Mouse (Mus musculus) heart, embryonic 14.5 days (tissue): ENCODE measurements around the gene Obp2b. TPM values are rescaled to one million over a fixed set of nuclear protein-coding genes. Genes with fewer than 3 reads are reported as not detected.
"Not testable (repeated sequence)": the region's sequence is repeated elsewhere in the genome, so short reads cannot be mapped to it uniquely, and the experiment has no call there.

ENCODE experiments used
- ATAC-seq: fragments of 200-750 bp; cut with Nextera tagmentation; 2 replicates; pipeline ENCODE4 v1.8.0; 2017; ENCODE audit warnings: low read depth, moderate TSS enrichment; ENCODE audit not compliant: insufficient number of reproducible peaks, insufficient read depth, low FRiP score
- H3K27ac ChIP-seq, 2 experiments: fragments of 200-500 bp in 1 of 2; fragments of 300-500 bp in 1 of 2; sonication (generic) in 1 of 2; replicated peaks in 1 of 2; 2 replicates each; pipeline ENCODE4 v1.5.1; 2012 to 2014; ENCODE audit warnings: low read depth in 2 of 2, low read length in 2 of 2, control low read depth in 1 of 2, mild to moderate bottlenecking in 1 of 2, mixed read lengths in 1 of 2; ENCODE audit not compliant: control insufficient read depth in 1 of 2, insufficient read depth in 1 of 2
- H3K27me3 ChIP-seq: fragments of 300-500 bp; sonication (generic); 2 replicates; pipeline ENCODE4 v1.6.1; 2014; ENCODE audit warnings: mild to moderate bottlenecking, low read length, control low read depth; ENCODE audit not compliant: control insufficient read depth, insufficient read depth
- H3K36me3 ChIP-seq: fragments of 300-500 bp; sonication (generic); 2 replicates; pipeline ENCODE4 v1.6.1; 2014; ENCODE audit warnings: mild to moderate bottlenecking, control low read depth, low read length, mixed read lengths; ENCODE audit not compliant: control insufficient read depth, insufficient read depth
- H3K4me1 ChIP-seq, 2 experiments: fragments of 200-500 bp in 1 of 2; fragments of 300-500 bp in 1 of 2; sonication (generic) in 1 of 2; 2 replicates each; pipeline ENCODE4 v1.6.1; 2012 to 2014; ENCODE audit warnings: low read length in 2 of 2, control low read depth in 1 of 2, mixed read lengths in 1 of 2; ENCODE audit not compliant: control insufficient read depth in 2 of 2, insufficient read depth in 2 of 2
- H3K4me2 ChIP-seq: fragments of 300-500 bp; sonication (generic); 2 replicates; pipeline ENCODE4 v1.6.1; 2014; ENCODE audit warnings: mild to moderate bottlenecking, low read length
- H3K4me3 ChIP-seq, 2 experiments: fragments of 200-500 bp in 1 of 2; fragments of 300-500 bp in 1 of 2; sonication (generic) in 1 of 2; 2 replicates each; pipeline ENCODE4 v1.5.1; 2012 to 2014; ENCODE audit warnings: low read length in 2 of 2, mild to moderate bottlenecking in 2 of 2, control low read depth in 1 of 2, low read depth in 1 of 2, moderate library complexity in 1 of 2; ENCODE audit not compliant: control insufficient read depth in 1 of 2, insufficient read depth in 1 of 2
- H3K9ac ChIP-seq: fragments of 300-500 bp; sonication (generic); 2 replicates; pipeline ENCODE4 v1.6.1; 2014; ENCODE audit warnings: mild to moderate bottlenecking, low read length
- H3K9me3 ChIP-seq: fragments of 300-500 bp; sonication (generic); 2 replicates; pipeline ENCODE4 v1.6.1; 2016; ENCODE audit warnings: low read length, control low read depth; ENCODE audit not compliant: control insufficient read depth
- WGBS: fragments of 180-500 bp; shearing (Covaris S2); extraction: QIAGEN DNeasy Blood & Tissue Kit; methylation state at CpG from one replicate; pipeline ENCODE4 v1.1.7; 2014; 5-methylcytosine and 5-hydroxymethylcytosine counted together
- polyA plus RNA-seq: library from polyadenylated mRNA; unstranded; fragments of >200 nt; fragmentation: Nextera tagmentation; extraction: Ambion mirVana; gene quantifications from 2 replicates; pipeline ENCODE4 v1.2.1, GENCODE M21; 2014

Obp2b gene
- polyA plus RNA-seq, 1 experiment from 2014 or later: not detected

GRCm38 (mm10) chr2:25706643-25707481 is 29.9 kb upstream of the Obp2b start, which contains the start of gene Bmyc:
Bmyc (plus strand) TSS chr2:25706739.
- Histone ChIP-seq H3K4me3 (peak within 1 kb of the TSS; percentile 71 to 81), H3K36me3 (no peaks in the 10 kb centered on the region), H3K4me1 (peaks cover 0 to 3% of the 10 kb centered on the region in 2 experiments; a peak in 2 of 4 replicates), H3K4me2 (peak within 1 kb of the TSS; percentile 99), H3K27ac (peak within 1 kb of the TSS; percentile 18 to 65), H3K9me3 (no peaks in the 10 kb centered on the region), H3K27me3 (no peaks in the 10 kb centered on the region), H3K9ac (peak within 1 kb of the TSS; percentile 86)
- peak; percentile 87 for ATAC-seq
- WGBS: under 1% methylated on average over 78 of the region's 78 CpGs

- ATAC-seq: no peak
- no peaks in the 10 kb centered on the region for H3K9me3 ChIP-seq
- H3K4me3 ChIP-seq: no peak overlapping the region; a peak in 1 of 4 replicates
- 81% methylated on average over 2 of the region's 2 CpGs for WGBS
- H3K27ac ChIP-seq: no peak overlapping the region
- peaks cover 0 to 3% of the 10 kb centered on the region in 2 experiments; a peak in 2 of 4 replicates for H3K4me1 ChIP-seq
- no peaks in the 10 kb centered on the region for H3K27me3 ChIP-seq
- no peak overlapping the region; the same call in 1 of the 2 replicates for H3K9ac ChIP-seq
- no peaks in the 10 kb centered on the region for H3K36me3 ChIP-seq
- peak overlapping the region; percentile 32 for H3K4me2 ChIP-seq
Measured at GRCm38 (mm10) chr2:25708121-25708520, 28.7 kb upstream of the Obp2b start.

GRCm38 (mm10) chr2:25709056-25709455 is 27.8 kb upstream of the Obp2b start:
- H3K9ac ChIP-seq, H3K36me3 ChIP-seq, H3K4me3 ChIP-seq, H3K4me1 ChIP-seq, H3K27me3 ChIP-seq, H3K27ac ChIP-seq, ATAC-seq, H3K4me2 ChIP-seq, H3K9me3 ChIP-seq: not testable (repeated sequence)
- 97% methylated on average over 1 of the region's 1 CpGs for WGBS

DNA sequence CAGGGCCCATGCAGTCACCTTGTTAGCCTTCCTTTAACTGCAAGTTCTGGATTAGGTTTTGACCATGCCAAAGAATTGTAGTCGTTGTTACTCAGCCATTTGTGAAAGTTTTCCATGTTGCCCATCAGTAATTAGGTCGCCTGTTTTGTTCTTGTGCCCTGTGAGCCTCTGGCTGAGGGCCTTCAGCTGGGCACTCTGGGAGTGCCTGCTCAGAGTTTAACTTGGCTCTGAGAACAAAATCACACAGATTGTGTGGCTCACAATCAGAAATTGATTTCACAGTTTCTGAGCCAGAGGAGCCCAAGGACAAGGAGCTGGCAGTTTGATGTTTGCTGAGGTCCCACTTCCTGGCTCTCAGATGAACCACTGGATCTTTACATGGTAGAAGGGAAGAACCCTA is 27.0 kb upstream of the Obp2b start:
- 80% methylated on average over 2 of the region's 2 CpGs for WGBS
- not testable (repeated sequence) for H3K9me3 ChIP-seq, H3K27ac ChIP-seq, H3K4me3 ChIP-seq, H3K4me1 ChIP-seq, ATAC-seq, H3K36me3 ChIP-seq, H3K9ac ChIP-seq, H3K27me3 ChIP-seq, H3K4me2 ChIP-seq

- H3K9ac ChIP-seq, H3K9me3 ChIP-seq, H3K4me3 ChIP-seq, H3K4me2 ChIP-seq, ATAC-seq, H3K4me1 ChIP-seq, H3K36me3 ChIP-seq, H3K27me3 ChIP-seq, H3K27ac ChIP-seq: not testable (repeated sequence)
- 33% methylated on average over 3 of the region's 3 CpGs for WGBS
Measured at GRCm38 (mm10) chr2:25711641-25712040, 25.2 kb upstream of the Obp2b start.

DNA sequence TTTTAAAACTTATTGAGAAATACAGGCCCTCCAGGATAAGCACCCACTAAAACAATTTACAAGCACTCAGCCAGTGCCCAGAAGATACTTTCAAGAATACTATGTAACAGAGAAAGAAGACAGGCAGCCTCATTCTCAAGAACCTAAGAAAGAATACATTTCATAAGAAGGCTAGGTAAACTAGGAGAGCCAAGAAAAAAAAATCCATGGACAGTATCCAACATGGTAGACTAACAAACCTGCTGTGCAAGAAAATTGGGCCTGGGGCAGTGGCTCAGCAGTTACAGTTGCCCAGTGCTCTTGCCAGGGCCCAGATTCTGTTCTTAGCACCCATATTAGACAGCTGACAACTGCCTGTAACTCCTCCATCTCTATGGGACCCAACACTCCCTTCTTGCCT is 19.6 kb upstream of the Obp2b start:
- no peaks in the 10 kb centered on the region for H3K4me1 ChIP-seq
- H3K27ac ChIP-seq: no peak overlapping the region
- H3K27me3 ChIP-seq: no peaks in the 10 kb centered on the region
- H3K4me3 ChIP-seq: no peak overlapping the region
- H3K9ac ChIP-seq: no peak overlapping the region
- H3K4me2 ChIP-seq: no peak overlapping the region
- ATAC-seq: no peak
- H3K36me3 ChIP-seq: no peaks in the 10 kb centered on the region
- H3K9me3 ChIP-seq: peaks cover 4% of the 10 kb centered on the region; the same call in 1 of the 2 replicates

GRCm38 (mm10) chr2:25733199-25733930 is 3.4 kb upstream of the Obp2b start:
- Histone ChIP-seq H3K4me1 (no peaks in the 10 kb centered on the region), H3K36me3 (no peaks in the 10 kb centered on the region), H3K27me3 (no peaks in the 10 kb centered on the region), H3K9me3 (no peaks in the 10 kb centered on the region), H3K4me2 (no peak overlapping the region), H3K9ac (no peak overlapping the region), H3K4me3 (no peak overlapping the region), H3K27ac (peak overlapping the region; percentile 3 to 26; a peak in 1 of 4 replicates)
- peak; percentile 51; the same call in 1 of the 2 replicates for ATAC-seq
- WGBS: 40% methylated on average over 2 of the region's 2 CpGs
